Mouse (Mus musculus) intestine, embryonic 15.5 days (tissue): ENCODE measurements at regions not wholly inside any gene's neighbourhood (a gene's known extent, or its start where the extent isn't known, plus 50 kb on each side); places are given as distances from the start of the nearest gene placed in this dataset.

Source experiments
- ATAC-seq: fragments of 200-750 bp; cut with Nextera tagmentation; 2 replicates; pipeline ENCODE4 v1.8.0; 2017; ENCODE audit warnings: moderate TSS enrichment, moderate library complexity
- H3K27ac ChIP-seq: fragments of 300-500 bp; sonication (generic); 2 replicates; pipeline ENCODE4 v1.5.1; 2015; ENCODE audit warnings: mild to moderate bottlenecking, inconsistent platforms
- H3K27me3 ChIP-seq: fragments of 300-500 bp; sonication (generic); replicated peaks from 2 replicates; pipeline ENCODE4 v1.6.1; 2015; ENCODE audit warnings: inconsistent platforms
- H3K36me3 ChIP-seq: fragments of 300-500 bp; sonication (generic); 2 replicates; pipeline ENCODE4 v1.6.1; 2015; ENCODE audit warnings: inconsistent platforms
- H3K4me1 ChIP-seq: fragments of 300-500 bp; sonication (generic); replicated peaks from 2 replicates; pipeline ENCODE4 v1.6.1; 2015; ENCODE audit warnings: inconsistent platforms
- H3K4me2 ChIP-seq: fragments of 300-500 bp; sonication (generic); replicated peaks from 2 replicates; pipeline ENCODE4 v1.6.1; 2015; ENCODE audit warnings: mild to moderate bottlenecking, inconsistent platforms
- H3K4me3 ChIP-seq: fragments of 300-500 bp; sonication (generic); replicated peaks from 2 replicates; pipeline ENCODE4 v1.5.1; 2015; ENCODE audit warnings: inconsistent platforms
- H3K9ac ChIP-seq: fragments of 300-500 bp; sonication (generic); 2 replicates; pipeline ENCODE4 v1.6.1; 2015; ENCODE audit warnings: inconsistent platforms
- H3K9me3 ChIP-seq: fragments of 300-500 bp; sonication (generic); 2 replicates; pipeline ENCODE4 v1.6.1; 2016; ENCODE audit warnings: inconsistent platforms
- WGBS: fragments of 180-500 bp; shearing (Covaris S2); methylation state at CpG from one replicate; pipeline ENCODE4 v1.1.7; 2015; 5-methylcytosine and 5-hydroxymethylcytosine counted together

GRCm38 (mm10) chr19:15791264-15791913 lies 155.7 kb downstream of the Psat1 start:
- Histone ChIP-seq H3K4me1 (0 out of 2 replicates have a peak, but pooled peaks cover 3% of the 10 kb centered on the region), H3K36me3 (no peaks in the 10 kb centered on the region), H3K4me3 (no peak overlapping the region), H3K4me2 (peak overlapping the region; percentile 25; the same call in 1 of the 2 replicates), H3K9ac (no peak overlapping the region), H3K27ac (no peak overlapping the region), H3K27me3 (no peaks in the 10 kb centered on the region), H3K9me3 (no peaks in the 10 kb centered on the region)
- 44% methylated on average over 12 of the region's 12 CpGs for WGBS
- ATAC-seq = no peak

GRCm38 (mm10) chr19:15790620-15791263 lies 156.4 kb downstream of the Psat1 start:
- no peaks in the 10 kb centered on the region for H3K9me3 ChIP-seq
- H3K4me2 ChIP-seq = peak overlapping the region; percentile 25; the same call in 1 of the 2 replicates
- no peaks in the 10 kb centered on the region for H3K27me3 ChIP-seq
- no peak overlapping the region for H3K4me3 ChIP-seq
- H3K36me3 ChIP-seq = no peaks in the 10 kb centered on the region
- no peak for ATAC-seq
- H3K9ac ChIP-seq = no peak overlapping the region
- no peak overlapping the region for H3K27ac ChIP-seq
- 14% methylated on average over 13 of the region's 13 CpGs for WGBS
- H3K4me1 ChIP-seq = 0 out of 2 replicates have a peak, but pooled peaks cover 3% of the 10 kb centered on the region

- H3K4me2 ChIP-seq = no peak overlapping the region
- H3K4me1 ChIP-seq = 0 out of 2 replicates have a peak, but pooled peaks cover 3% of the 10 kb centered on the region
- WGBS = 56% methylated on average over 5 of the region's 5 CpGs
- H3K27ac ChIP-seq = no peak overlapping the region
- no peaks in the 10 kb centered on the region for H3K27me3 ChIP-seq
- H3K9me3 ChIP-seq = no peaks in the 10 kb centered on the region
- H3K4me3 ChIP-seq = no peak overlapping the region
- H3K9ac ChIP-seq = no peak overlapping the region
- H3K36me3 ChIP-seq = no peaks in the 10 kb centered on the region
- no peak for ATAC-seq
Observed at GRCm38 (mm10) chr19:15789741-15790140, 157.4 kb downstream of the Psat1 start.

- 62% methylated on average over 4 of the region's 4 CpGs for WGBS
- Histone ChIP-seq H3K4me2 (no peak overlapping the region), H3K4me1 (no peaks in the 10 kb centered on the region), H3K9me3 (no peaks in the 10 kb centered on the region), H3K27me3 (no peaks in the 10 kb centered on the region), H3K36me3 (no peaks in the 10 kb centered on the region), H3K4me3 (no peak overlapping the region), H3K9ac (no peak overlapping the region), H3K27ac (no peak overlapping the region)
- no peak for ATAC-seq
Observed at GRCm38 (mm10) chr19:15784644-15785043, 162.5 kb downstream of the Psat1 start.

- Histone ChIP-seq H3K9ac (no peak overlapping the region), H3K4me3 (no peak overlapping the region), H3K36me3 (no peaks in the 10 kb centered on the region), H3K9me3 (no peaks in the 10 kb centered on the region), H3K4me1 (no peaks in the 10 kb centered on the region), H3K4me2 (no peak overlapping the region), H3K27ac (no peak overlapping the region), H3K27me3 (no peaks in the 10 kb centered on the region)
- no peak for ATAC-seq
- 53% methylated on average over 4 of the region's 4 CpGs for WGBS
Observed at GRCm38 (mm10) chr19:15769651-15770050, 177.5 kb downstream of the Psat1 start.

GRCm38 (mm10) chr19:15761086-15761485 lies 186.1 kb downstream of the Psat1 start:
- Histone ChIP-seq H3K36me3 (no peaks in the 10 kb centered on the region), H3K4me1 (no peaks in the 10 kb centered on the region), H3K27me3 (no peaks in the 10 kb centered on the region), H3K27ac (no peak overlapping the region), H3K9ac (no peak overlapping the region), H3K9me3 (no peaks in the 10 kb centered on the region), H3K4me2 (no peak overlapping the region), H3K4me3 (no peak overlapping the region)
- WGBS = 90% methylated on average over 4 of the region's 4 CpGs
- no peak for ATAC-seq

GRCm38 (mm10) chr19:15745026-15745777 lies 201.9 kb downstream of the Psat1 start:
- ATAC-seq = no peak
- H3K36me3 ChIP-seq = no peaks in the 10 kb centered on the region
- H3K9ac ChIP-seq = no peak overlapping the region
- H3K4me2 ChIP-seq = no peak overlapping the region
- H3K27me3 ChIP-seq = no peaks in the 10 kb centered on the region
- H3K4me3 ChIP-seq = no peak overlapping the region
- no peak overlapping the region for H3K27ac ChIP-seq
- no peaks in the 10 kb centered on the region for H3K4me1 ChIP-seq
- WGBS = 77% methylated on average over 8 of the region's 8 CpGs
- H3K9me3 ChIP-seq = no peaks in the 10 kb centered on the region

GRCm38 (mm10) chr19:15736200-15736599 lies 210.9 kb downstream of the Psat1 start:
- Histone ChIP-seq H3K4me2 (no peak overlapping the region), H3K4me3 (no peak overlapping the region), H3K36me3 (no peaks in the 10 kb centered on the region), H3K27ac (no peak overlapping the region), H3K9ac (no peak overlapping the region), H3K27me3 (no peaks in the 10 kb centered on the region), H3K9me3 (no peaks in the 10 kb centered on the region), H3K4me1 (no peaks in the 10 kb centered on the region)
- 76% methylated on average over 2 of the region's 2 CpGs for WGBS
- ATAC-seq = no peak

- no peaks in the 10 kb centered on the region for H3K4me1 ChIP-seq
- H3K4me3 ChIP-seq = no peak overlapping the region
- no peak overlapping the region for H3K4me2 ChIP-seq
- H3K27ac ChIP-seq = no peak overlapping the region
- no peaks in the 10 kb centered on the region for H3K9me3 ChIP-seq
- WGBS = 77% methylated on average over 13 of the region's 13 CpGs
- no peaks in the 10 kb centered on the region for H3K27me3 ChIP-seq
- H3K9ac ChIP-seq = no peak overlapping the region
- ATAC-seq = no peak
- H3K36me3 ChIP-seq = no peaks in the 10 kb centered on the region
Observed at GRCm38 (mm10) chr19:15726785-15727406, 220.2 kb downstream of the Psat1 start.

GRCm38 (mm10) chr19:15692379-15693023 lies 254.6 kb downstream of the Psat1 start:
- no peak for ATAC-seq

GRCm38 (mm10) chr19:15669996-15670395 lies 277.1 kb downstream of the Psat1 start:
- no peak for ATAC-seq
- no peak overlapping the region for H3K4me2 ChIP-seq
- no peak overlapping the region for H3K9ac ChIP-seq
- H3K4me3 ChIP-seq = no peak overlapping the region
- H3K4me1 ChIP-seq = peaks cover 3% of the 10 kb centered on the region; the same call in 1 of the 2 replicates
- H3K27me3 ChIP-seq = no peaks in the 10 kb centered on the region
- H3K9me3 ChIP-seq = no peaks in the 10 kb centered on the region
- H3K36me3 ChIP-seq = no peaks in the 10 kb centered on the region
- no peak overlapping the region for H3K27ac ChIP-seq
- 84% methylated on average over 6 of the region's 6 CpGs for WGBS

More at GRCm38 (mm10) chr19:15692379-15693023, 254.6 kb downstream of the Psat1 start:
- H3K4me3 ChIP-seq = no peak overlapping the region
- no peak overlapping the region for H3K4me2 ChIP-seq
- no peaks in the 10 kb centered on the region for H3K4me1 ChIP-seq
- no peaks in the 10 kb centered on the region for H3K27me3 ChIP-seq
- WGBS = 75% methylated on average over 3 of the region's 3 CpGs
- no peak overlapping the region for H3K27ac ChIP-seq
- H3K36me3 ChIP-seq = no peaks in the 10 kb centered on the region
- no peak overlapping the region for H3K9ac ChIP-seq
- no peaks in the 10 kb centered on the region for H3K9me3 ChIP-seq

- no peak for ATAC-seq
- 82% methylated on average over 7 of the region's 7 CpGs for WGBS
- Histone ChIP-seq H3K27ac (no peak overlapping the region), H3K4me3 (no peak overlapping the region), H3K27me3 (no peaks in the 10 kb centered on the region), H3K9me3 (no peaks in the 10 kb centered on the region), H3K4me1 (peaks cover 3% of the 10 kb centered on the region; the same call in 1 of the 2 replicates), H3K4me2 (no peak overlapping the region), H3K9ac (no peak overlapping the region), H3K36me3 (no peaks in the 10 kb centered on the region)
Observed at GRCm38 (mm10) chr19:15669541-15669940, 277.6 kb downstream of the Psat1 start.
